Mouse (Mus musculus) kidney, postnatal 0 days (tissue): ENCODE results near the gene A030003K21Rik. TPM values are rescaled to one million over a fixed set of nuclear protein-coding genes. Genes with fewer than 3 reads are reported as not detected.
"Not testable (repeated sequence)": the region's sequence is repeated elsewhere in the genome, so short reads cannot be mapped to it uniquely, and the experiment has no call there.

Experiments
- ATAC-seq: fragments of 200-750 bp; cut with Nextera tagmentation; replicated peaks from 2 replicates; pipeline ENCODE4 v1.8.0; 2017; ENCODE audit warnings: low read depth, moderate number of reproducible peaks, moderate TSS enrichment, moderate library complexity; ENCODE audit not compliant: low FRiP score
- DNase-seq: peaks from one replicate; pipeline ENCODE4 v3.0.0-alpha.2; 2016; ENCODE audit warnings: low spot score
- H3K27ac ChIP-seq: fragments of 300-500 bp; sonication (generic); 2 replicates; pipeline ENCODE4 v1.5.1; 2014; ENCODE audit warnings: mild to moderate bottlenecking
- H3K27me3 ChIP-seq: fragments of 300-500 bp; sonication (generic); 2 replicates; pipeline ENCODE4 v1.6.1; 2014; ENCODE audit warnings: low read length, mixed read lengths; ENCODE audit not compliant: insufficient read depth
- H3K36me3 ChIP-seq: fragments of 300-500 bp; sonication (generic); 2 replicates; pipeline ENCODE4 v1.6.1; 2014; ENCODE audit warnings: low read length, mixed read lengths; ENCODE audit not compliant: insufficient read depth
- H3K4me1 ChIP-seq: fragments of 300-500 bp; sonication (generic); replicated peaks from 2 replicates; pipeline ENCODE4 v1.6.1; 2014; ENCODE audit warnings: antibody characterized with exemption, low read length, mixed read lengths; ENCODE audit not compliant: insufficient read depth
- H3K4me2 ChIP-seq: fragments of 300-500 bp; sonication (generic); 2 replicates; pipeline ENCODE4 v1.6.1; 2014; ENCODE audit warnings: mild to moderate bottlenecking, low read length, moderate library complexity, mixed read lengths
- H3K4me3 ChIP-seq: fragments of 300-500 bp; sonication (generic); replicated peaks from 2 replicates; pipeline ENCODE4 v1.5.1; 2014; ENCODE audit warnings: low read depth, low read length
- H3K9ac ChIP-seq: fragments of 300-500 bp; sonication (generic); 2 replicates; pipeline ENCODE4 v1.6.1; 2014; ENCODE audit warnings: low read depth, low read length
- H3K9me3 ChIP-seq: fragments of 300-500 bp; sonication (generic); replicated peaks from 2 replicates; pipeline ENCODE4 v1.6.1; 2016; ENCODE audit warnings: low read length, inconsistent platforms, mixed read lengths
- CTCF ChIP-seq: IDR thresholded peaks from 2 replicates; pipeline ENCODE4 v1.5.1; 2016; ENCODE audit warnings: antibody characterized with exemption, low read depth, mild to moderate bottlenecking, moderate library complexity
- WGBS: fragments of 180-500 bp; shearing (Covaris S2); extraction: QIAGEN DNeasy Blood & Tissue Kit; methylation state at CpG from one replicate; pipeline ENCODE4 v1.1.7; 2014; 5-methylcytosine and 5-hydroxymethylcytosine counted together
- polyA plus RNA-seq: library from polyadenylated mRNA; unstranded; fragments of >200 nt; fragmentation: Nextera tagmentation; extraction: Ambion mirVana; gene quantifications from 2 replicates; pipeline ENCODE4 v1.2.1, GENCODE M21; 2015

Gene A030003K21Rik
- polyA plus RNA-seq, 1 experiment from 2014 or later, result not detected

GRCm38 (mm10) chr1:82975750-82976149 lies 32.6 kb upstream of the A030003K21Rik start:
- no peak for TF ChIP-seq CTCF
- H3K4me1 ChIP-seq, result no peaks in the 10 kb centered on the region
- no peak for DNase-seq
- H3K4me3 ChIP-seq, result no peak overlapping the region
- no peak overlapping the region for H3K9ac ChIP-seq
- WGBS, result 71% methylated on average over 5 of the region's 5 CpGs
- no peak overlapping the region for H3K27ac ChIP-seq
- no peaks in the 10 kb centered on the region for H3K27me3 ChIP-seq
- H3K4me2 ChIP-seq, result no peak overlapping the region
- no peaks in the 10 kb centered on the region for H3K9me3 ChIP-seq
- no peaks in the 10 kb centered on the region for H3K36me3 ChIP-seq
- no peak for ATAC-seq

DNA sequence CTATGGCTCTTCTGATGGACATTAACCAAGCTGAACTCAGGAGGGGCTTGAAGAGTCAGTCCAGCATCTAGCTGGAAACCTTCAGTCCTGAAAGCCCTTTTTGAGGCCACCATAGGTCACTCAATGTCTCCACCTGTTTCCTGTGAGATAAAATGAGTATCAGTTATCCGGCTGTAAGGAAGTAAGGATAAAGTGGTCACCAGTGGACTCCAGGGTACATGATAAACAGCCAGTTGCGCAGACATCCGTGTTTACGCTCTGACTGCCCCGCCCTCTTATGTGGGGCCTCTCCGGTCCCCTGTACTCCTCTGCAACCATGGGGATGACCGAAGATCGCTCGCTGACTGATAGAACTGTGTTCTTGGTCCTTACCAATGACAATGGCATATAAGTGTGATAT lies 31.2 kb upstream of the A030003K21Rik start:
- H3K9me3 ChIP-seq, result no peaks in the 10 kb centered on the region
- H3K27ac ChIP-seq, result peak overlapping the region; percentile 13; the same call in 1 of the 2 replicates
- ATAC-seq (no peak; the same call in 1 of the 2 replicates), DNase-seq (peak; percentile 31)
- H3K4me3 ChIP-seq, result no peak overlapping the region
- no peaks in the 10 kb centered on the region for H3K27me3 ChIP-seq
- WGBS, result 78% methylated on average over 9 of the region's 9 CpGs
- no peaks in the 10 kb centered on the region for H3K4me1 ChIP-seq
- no peak overlapping the region for H3K4me2 ChIP-seq
- no peak for TF ChIP-seq CTCF
- no peaks in the 10 kb centered on the region for H3K36me3 ChIP-seq
- H3K9ac ChIP-seq, result no peak overlapping the region

DNA sequence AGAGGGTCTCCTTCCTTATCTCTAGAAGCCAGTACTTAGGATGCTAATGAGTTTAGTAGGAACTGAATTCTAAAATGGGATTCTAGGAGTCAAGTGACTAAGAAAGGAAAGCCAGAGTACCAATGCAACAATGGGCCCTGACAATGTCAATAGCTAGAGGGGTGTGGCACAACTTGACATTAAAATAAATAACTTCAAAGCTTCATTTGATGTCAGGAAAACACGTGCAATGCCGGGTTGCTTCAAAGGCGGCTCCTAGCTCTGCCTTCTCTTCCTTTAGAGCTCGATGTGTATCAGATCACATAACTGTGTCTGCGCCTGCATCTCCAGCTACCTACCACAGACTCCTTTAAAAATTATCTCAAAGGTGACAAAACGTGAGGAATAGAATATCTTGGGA lies 30.7 kb upstream of the A030003K21Rik start:
- no peak overlapping the region for H3K9ac ChIP-seq
- no peak overlapping the region for H3K4me3 ChIP-seq
- 63% methylated on average over 6 of the region's 6 CpGs for WGBS
- H3K27me3 ChIP-seq, result no peaks in the 10 kb centered on the region
- no peak for TF ChIP-seq CTCF
- DNase-seq (peak; percentile 16), ATAC-seq (no peak)
- H3K4me2 ChIP-seq, result no peak overlapping the region
- peak overlapping the region; percentile 13; the same call in 1 of the 2 replicates for H3K27ac ChIP-seq
- no peaks in the 10 kb centered on the region for H3K9me3 ChIP-seq
- H3K4me1 ChIP-seq, result no peaks in the 10 kb centered on the region
- H3K36me3 ChIP-seq, result no peaks in the 10 kb centered on the region

GRCm38 (mm10) chr1:82973244-82973643 lies 30.1 kb upstream of the A030003K21Rik start:
- 71% methylated on average over 1 of the region's 1 CpGs for whole genome bisulfite sequencing
- TF ChIP-seq CTCF, result peak; percentile 37
- Histone ChIP-seq H3K36me3 (no peaks in the 10 kb centered on the region), H3K9ac (no peak overlapping the region), H3K27ac (no peak overlapping the region), H3K9me3 (no peaks in the 10 kb centered on the region), H3K4me1 (no peaks in the 10 kb centered on the region), H3K4me3 (no peak overlapping the region), H3K27me3 (no peaks in the 10 kb centered on the region), H3K4me2 (no peak overlapping the region)
- ATAC-seq (no peak), DNase-seq (peak; percentile 15)

DNA sequence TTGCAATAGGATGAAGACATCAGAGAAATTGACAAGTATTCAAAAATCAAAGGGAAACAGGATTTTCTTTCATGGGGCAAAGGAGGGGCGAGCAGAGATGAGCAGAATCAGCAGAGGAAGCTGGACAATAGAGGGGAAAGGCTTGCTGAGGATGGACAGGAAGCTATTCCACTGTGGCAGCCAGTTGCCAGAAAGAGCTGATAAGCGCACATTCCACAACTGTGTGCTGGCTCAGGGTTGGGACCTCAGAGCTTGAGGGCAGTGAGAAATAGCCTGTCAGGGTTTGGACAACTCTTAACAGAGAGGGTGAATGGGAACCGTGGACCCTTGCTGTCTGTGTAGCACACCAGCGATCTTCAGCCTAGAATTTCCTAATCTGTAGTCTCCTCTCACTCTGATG lies 28.9 kb upstream of the A030003K21Rik start:
- no peak overlapping the region for H3K9ac ChIP-seq
- H3K4me2 ChIP-seq, result no peak overlapping the region
- no peaks in the 10 kb centered on the region for H3K36me3 ChIP-seq
- H3K9me3 ChIP-seq, result no peaks in the 10 kb centered on the region
- H3K27me3 ChIP-seq, result no peaks in the 10 kb centered on the region
- no peak for TF ChIP-seq CTCF
- H3K4me3 ChIP-seq, result no peak overlapping the region
- DNase-seq (peak; percentile 43), ATAC-seq (no peak)
- peak overlapping the region; percentile 8; the same call in 1 of the 2 replicates for H3K27ac ChIP-seq
- H3K4me1 ChIP-seq, result no peaks in the 10 kb centered on the region
- WGBS, result 62% methylated on average over 4 of the region's 4 CpGs

DNA sequence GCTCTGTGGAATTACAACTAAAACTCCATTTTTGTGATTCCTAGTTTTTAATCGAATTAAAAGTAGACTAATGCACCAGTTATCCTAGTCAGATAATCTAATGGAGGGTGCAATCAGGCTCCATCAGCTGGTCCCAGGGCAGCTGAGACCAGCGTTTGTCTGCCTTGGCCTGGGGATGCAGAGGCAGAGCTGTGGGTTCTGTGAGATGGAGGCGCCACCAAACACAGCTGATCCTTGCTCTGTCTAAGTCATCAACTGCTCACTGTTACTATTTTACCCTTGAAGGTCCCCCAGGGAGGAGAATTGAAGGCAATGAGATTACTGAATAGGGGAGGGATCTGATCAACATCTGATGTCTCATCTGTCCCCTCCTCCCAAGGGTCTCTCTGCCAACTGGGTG lies 23.2 kb upstream of the A030003K21Rik start:
- no peak overlapping the region for H3K4me3 ChIP-seq
- H3K9me3 ChIP-seq, result no peaks in the 10 kb centered on the region
- ATAC-seq (no peak), DNase-seq (no peak)
- WGBS, result 73% methylated on average over 3 of the region's 3 CpGs
- no peaks in the 10 kb centered on the region for H3K27me3 ChIP-seq
- H3K4me1 ChIP-seq, result no peaks in the 10 kb centered on the region
- H3K36me3 ChIP-seq, result no peaks in the 10 kb centered on the region
- no peak for TF ChIP-seq CTCF
- H3K27ac ChIP-seq, result no peak overlapping the region
- no peak overlapping the region for H3K9ac ChIP-seq
- H3K4me2 ChIP-seq, result no peak overlapping the region

DNA sequence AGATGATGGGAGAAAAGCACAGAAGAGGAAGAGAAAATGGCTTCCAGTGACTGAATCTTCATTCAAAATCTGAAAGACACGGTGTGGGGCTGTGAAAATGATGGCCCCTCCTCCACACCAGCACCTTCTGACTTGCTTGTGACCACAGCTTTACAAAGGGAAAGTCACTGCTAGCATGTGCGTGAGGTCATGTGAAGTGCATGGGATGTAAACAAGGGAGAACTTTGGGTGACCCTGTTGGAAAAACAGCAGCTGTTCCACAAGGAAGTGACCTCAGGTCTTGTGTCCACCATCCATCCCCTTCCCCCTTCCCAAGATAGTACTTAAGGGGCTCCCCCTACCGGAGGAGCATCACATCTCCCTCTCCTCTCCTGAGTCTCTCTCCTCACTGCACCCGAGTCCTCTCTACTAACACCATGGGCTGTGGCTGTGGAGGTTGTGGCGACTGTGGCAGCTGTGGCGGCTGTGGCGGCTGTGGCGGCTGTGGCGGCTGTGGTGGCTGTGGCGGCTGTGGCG lies 16.7 kb upstream of the A030003K21Rik start, which contains the start of gene Gm47955:
Gene Gm47955, plus strand, starts transcription at position 417 of the 516 bp plus-strand sequence.
- WGBS, result 87% methylated on average over 11 of the region's 11 CpGs
- no peak within 1 kb of the TSS for H3K4me3 ChIP-seq
- TF ChIP-seq CTCF, result no peak

GRCm38 (mm10) chr1:82955913-82956312 lies 12.7 kb upstream of the A030003K21Rik start, which contains the start of gene Gm7544:
TSS of gene Gm7544 (minus strand) at chr1:82956013.
- not testable (repeated sequence) for H3K36me3 ChIP-seq, ATAC-seq, H3K9me3 ChIP-seq, H3K4me2 ChIP-seq, DNase-seq, H3K27me3 ChIP-seq, H3K9ac ChIP-seq, H3K27ac ChIP-seq, H3K4me3 ChIP-seq, H3K4me1 ChIP-seq

More for the DNA sequence above, 16.7 kb upstream of the A030003K21Rik start, which contains the start of gene Gm47955:
- Histone ChIP-seq H3K9me3 (no peaks in the 10 kb centered on the region), H3K27me3 (no peaks in the 10 kb centered on the region), H3K9ac (no peak within 1 kb of the TSS), H3K4me2 (no peak within 1 kb of the TSS), H3K4me1 (no peaks in the 10 kb centered on the region), H3K27ac (no peak within 1 kb of the TSS), H3K36me3 (no peaks in the 10 kb centered on the region)
- peak; percentile 57; the same call in 1 of the 2 replicates for ATAC-seq
- peak; percentile 46 for DNase-seq
